Mouse (Mus musculus) testis, adult 2 months (tissue): ENCODE results near the gene Tnrc6b.

ENCODE experiments used
- CTCF ChIP-seq: fragments of 200-500 bp; IDR thresholded peaks from 2 replicates; pipeline ENCODE4 v1.5.1; 2012; ENCODE audit warnings: low read depth, mild to moderate bottlenecking, inconsistent platforms, low read length, moderate library complexity; ENCODE audit not compliant: control insufficient read depth, insufficient read depth, insufficient replicate concordance
- POLR2A ChIP-seq: fragments of 200-500 bp; IDR thresholded peaks from 2 replicates; pipeline ENCODE4 v1.6.1; 2012; ENCODE audit warnings: low read depth, mild to moderate bottlenecking, inconsistent platforms, low read length, moderate library complexity; ENCODE audit not compliant: control insufficient read depth

DNA sequence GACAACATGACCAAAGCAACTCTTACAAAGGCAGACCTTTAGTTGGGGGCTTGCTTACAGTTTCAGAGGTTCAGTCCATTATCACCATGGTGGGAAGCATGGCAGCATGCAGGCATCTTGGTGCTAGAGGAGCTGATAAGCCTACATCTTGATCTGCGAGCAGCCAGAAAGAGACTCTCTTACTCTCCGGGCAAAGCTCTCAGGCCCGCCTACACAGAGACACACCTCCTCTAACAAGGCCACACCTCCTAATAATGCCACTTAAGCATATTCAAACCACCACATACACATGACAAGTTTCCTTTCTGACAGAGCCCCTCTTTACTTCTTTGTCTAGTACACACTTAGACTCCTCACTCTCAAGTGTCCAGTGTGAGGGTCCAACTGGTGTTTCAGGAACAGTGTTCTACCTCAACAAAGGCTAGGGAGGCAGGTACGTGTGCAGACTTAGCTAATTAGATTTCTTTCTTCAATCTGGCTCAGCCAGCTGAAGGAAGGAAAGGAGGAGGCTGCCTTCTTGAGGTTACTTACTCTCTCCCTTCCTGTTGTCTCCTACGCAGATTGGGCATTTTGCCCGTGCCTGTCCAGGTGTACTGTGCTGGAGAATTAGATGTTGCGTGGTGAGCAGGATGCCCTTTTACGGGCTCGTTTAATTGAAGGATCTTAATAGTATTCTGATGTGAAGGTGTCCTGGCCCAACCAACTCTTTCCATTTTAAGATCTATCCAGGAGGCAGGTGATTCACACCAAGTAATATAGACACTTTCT is 128.7 kb downstream of the Tnrc6b start:
- no peak for TF ChIP-seq POLR2A
- TF ChIP-seq CTCF = no peak
